Mouse (Mus musculus): ENCODE measurements at regions not wholly inside any gene's neighbourhood (a gene's known extent, or its start where the extent isn't known, plus 50 kb on each side); places are given as distances from the start of the nearest gene placed in this dataset.

DNA sequence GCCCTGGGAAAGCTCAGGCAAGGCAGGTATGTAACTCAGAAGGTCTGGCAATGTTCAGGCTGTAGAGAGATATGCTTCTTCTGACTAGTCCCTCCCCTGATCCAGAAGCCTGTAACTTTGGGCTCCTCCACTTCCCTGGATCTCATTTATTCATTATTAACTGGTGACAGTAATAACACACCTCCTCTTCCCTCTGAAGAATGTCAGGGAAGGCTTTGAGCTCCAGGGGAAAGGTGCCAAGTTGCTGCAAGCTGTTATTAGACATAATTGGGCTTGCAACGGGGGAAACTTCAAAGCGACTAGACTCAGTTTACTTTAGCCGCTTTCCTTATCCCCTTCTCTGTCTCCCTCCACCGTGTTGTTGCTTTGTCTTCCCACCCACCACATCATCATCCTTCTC lies 75.6 kb upstream of the Tmprss2 start:
- no peak for DNase-seq

GRCm38 (mm10) chr16:97685603-97686285 lies 74.7 kb upstream of the Tmprss2 start:
- DNase-seq, result peak; percentile 26 to 55

DNA sequence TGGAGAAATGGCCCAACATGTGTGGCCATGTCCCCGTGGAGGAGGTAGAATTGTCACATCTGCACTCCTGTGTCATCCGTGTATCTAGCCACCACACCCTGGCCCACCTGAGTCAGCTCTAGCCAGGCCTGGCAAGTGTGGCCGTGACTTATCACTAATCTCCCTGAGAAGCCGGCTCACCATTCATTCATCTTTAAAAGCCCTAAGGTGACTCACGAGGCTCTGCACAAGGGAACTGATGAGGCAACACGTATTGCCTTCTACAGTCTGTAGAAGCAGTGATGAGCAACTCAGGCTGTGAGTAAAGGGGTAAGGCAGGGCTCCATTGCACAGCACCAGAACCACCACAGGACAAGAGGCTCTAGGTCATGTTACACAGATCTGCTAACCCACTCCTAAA lies 70.2 kb upstream of the Tmprss2 start:
- no peak for DNase-seq

- no peak for DNase-seq
Observed at GRCm38 (mm10) chr16:97679820-97680219, 68.8 kb upstream of the Tmprss2 start.

DNA sequence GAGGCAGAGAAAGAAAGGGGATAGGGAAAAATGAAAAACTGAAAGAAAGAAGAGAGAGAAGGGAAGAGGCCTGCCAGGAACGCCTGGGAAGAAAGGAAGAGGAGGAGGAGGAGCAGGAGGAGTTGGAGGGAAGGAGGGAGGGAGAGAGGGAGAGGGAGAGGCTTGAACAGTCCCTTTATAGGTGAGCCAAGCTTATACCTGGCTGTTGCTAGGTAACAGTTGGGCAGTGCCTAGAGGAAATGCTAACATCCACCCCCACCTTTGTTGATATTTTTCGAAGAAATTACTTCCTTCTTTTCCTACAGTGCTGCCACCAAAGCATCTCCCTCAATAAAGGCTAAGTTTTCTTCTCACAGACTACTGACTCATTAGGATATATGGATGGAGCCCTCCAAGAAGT lies 68.3 kb upstream of the Tmprss2 start:
- DNase-seq, result no peak

DNA sequence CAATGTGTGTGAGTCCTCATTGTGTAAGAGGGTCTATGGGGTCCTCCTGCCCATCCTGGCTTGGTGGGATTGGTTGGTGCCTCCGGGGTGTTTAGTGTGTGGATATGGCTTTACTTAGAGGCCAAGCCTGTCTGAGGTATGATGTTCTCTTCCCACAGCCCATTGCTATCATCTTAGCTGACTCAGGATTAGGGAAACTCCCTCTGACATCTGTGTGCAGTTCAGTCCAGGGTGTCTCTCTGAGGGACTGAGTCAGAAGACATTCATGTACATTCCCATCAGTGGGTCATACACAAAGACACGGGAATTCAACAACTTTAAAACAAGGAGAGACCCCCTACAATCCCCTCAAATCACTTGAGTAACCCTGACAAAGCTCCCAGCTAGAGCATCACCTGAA lies 66.6 kb upstream of the Tmprss2 start:
- DNase-seq, result no peak

DNA sequence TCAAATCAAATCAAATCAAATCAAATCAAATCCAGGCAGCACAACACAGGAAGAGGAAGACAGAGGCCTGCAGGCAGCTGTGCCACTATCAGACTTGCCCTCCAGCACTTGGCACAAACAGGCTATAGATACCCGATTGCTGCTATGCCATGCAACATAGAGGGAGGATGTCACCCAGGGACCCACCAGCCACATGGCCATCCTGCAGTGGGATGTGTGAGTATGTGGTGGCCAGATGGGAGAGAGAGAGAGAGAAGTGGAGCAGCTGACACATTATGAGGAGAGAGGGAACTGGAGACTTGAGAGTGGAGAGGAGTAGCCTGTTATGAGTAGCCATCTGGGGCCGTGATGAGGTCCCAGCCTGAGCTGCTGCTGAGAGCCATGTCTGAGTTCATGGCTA lies 62.6 kb upstream of the Tmprss2 start:
- no peak for DNase-seq

GRCm38 (mm10) chr16:97670131-97671038 lies 59.4 kb upstream of the Tmprss2 start:
- peak; percentile 48 to 55 for DNase-seq

DNA sequence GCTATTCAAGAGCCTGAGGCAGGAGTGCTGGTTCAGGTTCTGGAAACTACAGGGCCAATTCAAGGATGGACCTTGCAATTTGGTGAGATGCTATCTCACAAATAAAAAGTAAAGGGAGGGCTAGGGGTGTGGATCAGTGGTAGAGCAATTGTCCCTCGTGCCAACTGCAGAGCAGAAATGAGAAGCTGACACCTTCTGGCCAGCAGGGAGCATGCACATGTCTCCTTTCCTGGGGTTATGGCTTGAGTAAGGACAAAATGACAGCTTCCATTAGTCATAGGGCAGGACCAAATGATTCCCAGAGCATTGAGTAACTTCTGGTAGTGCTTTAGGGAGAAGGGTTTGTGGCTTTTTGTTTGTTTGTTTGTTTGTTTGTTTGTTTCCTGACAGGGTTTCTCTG lies 56.5 kb upstream of the Tmprss2 start:
- peak; percentile 14 to 17 for DNase-seq

DNA sequence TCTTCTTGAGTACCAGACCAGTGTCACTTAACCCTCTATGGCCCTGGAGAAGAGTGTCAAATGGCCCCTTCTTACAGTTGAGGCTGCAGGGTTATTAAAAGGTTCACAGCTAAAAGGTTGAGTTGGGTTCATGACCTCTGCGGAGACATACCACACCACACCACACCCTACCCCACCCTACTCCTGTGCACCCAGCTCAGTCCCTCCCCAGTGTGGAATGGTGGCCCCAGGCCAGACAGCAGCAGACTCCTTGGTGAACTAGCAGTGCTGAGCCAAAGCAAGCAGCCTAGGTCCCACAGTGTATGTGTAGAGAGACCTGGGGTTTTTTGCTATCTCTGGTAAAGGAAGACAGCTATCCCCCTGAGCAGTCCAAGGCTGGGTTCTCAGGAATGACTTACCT lies 54.5 kb upstream of the Tmprss2 start:
- DNase-seq, result no peak

Data from kidney, adult 8-10 months (tissue).